Mouse (Mus musculus) liver, embryonic 14.5 days (tissue): ENCODE data around the gene Iqsec1. TPM values are rescaled to one million over a fixed set of nuclear protein-coding genes. Genes with fewer than 3 reads are reported as not detected.

ENCODE experiments used
- ATAC-seq: fragments of 200-750 bp; cut with Nextera tagmentation; 2 replicates; pipeline ENCODE4 v1.8.0; 2017; ENCODE audit warnings: moderate number of reproducible peaks, mild to moderate bottlenecking, moderate library complexity; ENCODE audit not compliant: insufficient read depth
- DNase-seq, 3 experiments: peaks; one replicate each; pipeline ENCODE4 v3.0.0-alpha.2; 2012 to 2013; ENCODE audit warnings: low read depth in 3 of 3, low spot score in 3 of 3
- H3K27ac ChIP-seq: fragments of 300-500 bp; sonication (generic); 2 replicates; pipeline ENCODE4 v1.5.1; 2014; ENCODE audit warnings: moderate library complexity, mild to moderate bottlenecking, control low read depth, inconsistent platforms
- H3K27me3 ChIP-seq: fragments of 300-500 bp; sonication (generic); 2 replicates; pipeline ENCODE4 v1.6.1; 2014; ENCODE audit warnings: mild to moderate bottlenecking, low read length, moderate library complexity; ENCODE audit not compliant: control insufficient read depth, insufficient read depth
- H3K36me3 ChIP-seq: fragments of 300-500 bp; sonication (generic); replicated peaks from 2 replicates; pipeline ENCODE4 v1.6.1; 2014; ENCODE audit warnings: low read depth; ENCODE audit not compliant: control insufficient read depth, insufficient read depth
- H3K4me1 ChIP-seq, 2 experiments: fragments of 200-500 bp in 1 of 2; fragments of 300-500 bp in 1 of 2; sonication (generic) in 1 of 2; replicated peaks; 2 replicates each; pipeline ENCODE4 v1.6.1; 2012 to 2014; ENCODE audit warnings: antibody characterized with exemption in 1 of 2, inconsistent platforms in 1 of 2, low read length in 1 of 2; ENCODE audit not compliant: control insufficient read depth in 2 of 2, insufficient read depth in 2 of 2
- H3K4me2 ChIP-seq: fragments of 300-500 bp; sonication (generic); 2 replicates; pipeline ENCODE4 v1.6.1; 2014; ENCODE audit warnings: low read depth, mild to moderate bottlenecking, control low read depth, moderate library complexity
- H3K4me3 ChIP-seq, 2 experiments: fragments of 200-500 bp in 1 of 2; fragments of 300-500 bp in 1 of 2; sonication (generic) in 1 of 2; 2 replicates each; pipeline ENCODE4 v1.5.1; 2012 to 2014; ENCODE audit warnings: low read depth in 2 of 2, low read length in 2 of 2, mild to moderate bottlenecking in 2 of 2, control low read depth in 1 of 2, inconsistent platforms in 1 of 2, moderate library complexity in 1 of 2; ENCODE audit not compliant: insufficient read depth in 1 of 2
- H3K9ac ChIP-seq: fragments of 300-500 bp; sonication (generic); replicated peaks from 2 replicates; pipeline ENCODE4 v1.6.1; 2014; ENCODE audit warnings: mild to moderate bottlenecking, control low read depth, moderate library complexity
- H3K9me3 ChIP-seq: fragments of 300-500 bp; sonication (generic); 2 replicates; pipeline ENCODE4 v1.6.1; 2016; ENCODE audit warnings: low read length, mixed read lengths; ENCODE audit not compliant: control insufficient read depth
- CTCF ChIP-seq: IDR thresholded peaks from 2 replicates; pipeline ENCODE4 v1.5.1; 2016; ENCODE audit warnings: antibody characterized with exemption, low read depth, control low read depth
- EP300 ChIP-seq: IDR thresholded peaks from 2 replicates; pipeline ENCODE4 v1.6.1; 2016; ENCODE audit warnings: antibody characterized with exemption, low read depth
- WGBS: fragments of 180-500 bp; shearing (Covaris S2); extraction: QIAGEN DNeasy Blood & Tissue Kit; methylation state at CpG from one replicate; pipeline ENCODE4 v1.1.7; 2014; ENCODE audit not compliant: insufficient replicate concordance; 5-methylcytosine and 5-hydroxymethylcytosine counted together
- polyA plus RNA-seq, 2 experiments: library from polyadenylated mRNA; depleted of rRNA in 1 of 2; stranded (reverse) in 1 of 2; unstranded in 1 of 2; fragments of >200 nt; fragmentation: Nextera tagmentation in 1 of 2; extraction: Ambion mirVana in 1 of 2; gene quantifications; 2 replicates each; pipeline versions ENCODE4 v1.2.1 to v1.2.3; 2012 to 2014

Iqsec1 gene
- polyA plus RNA-seq, 2 experiments, result 4.0 to 9.0 TPM

DNA sequence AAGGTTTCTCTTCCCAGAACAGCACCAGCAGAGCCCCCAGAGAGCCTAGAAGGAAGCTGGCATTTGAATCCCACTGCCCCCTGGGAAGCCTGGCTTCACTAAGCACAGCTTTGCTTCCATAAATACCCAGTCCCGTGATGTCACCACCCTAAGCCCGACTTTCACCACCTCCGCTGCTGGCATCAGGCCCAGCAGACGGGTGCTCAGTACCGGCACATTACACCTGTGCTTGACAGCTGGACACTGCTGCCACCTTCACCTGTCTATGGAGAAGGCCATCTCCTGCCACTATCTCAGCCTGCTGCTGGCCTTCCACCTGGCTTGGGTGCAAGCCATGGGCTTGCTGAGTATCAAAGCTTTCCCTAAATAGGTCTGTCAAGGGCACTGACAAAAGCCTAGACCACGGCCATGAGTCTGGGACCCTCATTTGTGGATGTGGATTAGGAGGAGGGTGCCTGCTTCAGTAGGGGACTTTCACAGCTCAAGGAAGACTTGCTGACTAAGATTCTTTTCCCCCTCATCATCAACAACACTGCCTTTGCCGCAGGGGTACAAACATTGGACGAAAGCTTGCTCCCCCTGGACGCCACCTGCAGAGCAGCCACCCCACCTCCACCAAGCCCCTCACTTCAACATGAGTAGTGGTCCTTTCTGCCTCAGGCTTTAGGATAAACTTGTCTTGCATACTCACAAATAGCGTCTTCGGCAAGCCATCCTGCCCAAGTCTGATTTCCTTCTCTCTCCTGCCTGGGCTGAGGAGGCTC lies 179.2 kb downstream of the Iqsec1 start:
- ATAC-seq, result no peak
- H3K27me3 ChIP-seq, result no peaks in the 10 kb centered on the region
- WGBS, result 60% methylated on average over 11 of the region's 11 CpGs

GRCm38 (mm10) chr6:90808544-90808943 lies 179.9 kb downstream of the Iqsec1 start:
- Histone ChIP-seq H3K4me3 (no peak overlapping the region), H3K4me2 (no peak overlapping the region), H3K27ac (no peak overlapping the region), H3K9me3 (no peaks in the 10 kb centered on the region), H3K4me1 (no peaks in the 10 kb centered on the region), H3K36me3 (no peaks in the 10 kb centered on the region), H3K27me3 (no peaks in the 10 kb centered on the region), H3K9ac (no peak overlapping the region)
- no peak for DNase-seq
- TF ChIP-seq CTCF, result no peak
- TF ChIP-seq EP300, result no peak
- 22% methylated on average over 5 of the region's 5 CpGs for WGBS
- no peak for ATAC-seq

More for the DNA sequence above, 179.2 kb downstream of the Iqsec1 start:
- Histone ChIP-seq H3K4me1 (no peaks in the 10 kb centered on the region), H3K4me2 (no peak overlapping the region), H3K36me3 (no peaks in the 10 kb centered on the region), H3K9ac (no peak overlapping the region), H3K27ac (no peak overlapping the region), H3K9me3 (no peaks in the 10 kb centered on the region), H3K4me3 (no peak overlapping the region)
- no peak for DNase-seq
- TF ChIP-seq CTCF, result no peak
- no peak for TF ChIP-seq EP300

DNA sequence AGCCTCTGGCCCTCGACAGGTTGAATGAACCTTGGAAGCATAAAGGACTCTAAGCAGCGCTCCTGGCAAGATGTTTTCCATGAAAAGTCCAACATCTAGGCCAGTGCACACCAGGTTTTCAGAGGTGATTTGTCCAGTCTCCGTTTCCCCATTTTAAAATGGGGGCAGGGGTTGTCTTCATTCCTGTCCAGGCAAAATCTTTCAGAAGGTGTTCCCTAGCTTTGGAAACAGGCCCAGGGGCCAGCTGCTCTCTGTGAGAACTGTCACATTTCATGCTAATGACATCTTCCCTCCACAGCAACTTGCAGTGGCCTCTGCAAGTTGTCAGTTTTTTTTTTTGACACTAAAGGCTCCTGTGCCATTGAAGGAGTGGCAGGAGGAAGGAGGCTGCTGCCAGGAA lies 180.4 kb downstream of the Iqsec1 start:
- Histone ChIP-seq H3K9me3 (no peaks in the 10 kb centered on the region), H3K27me3 (no peaks in the 10 kb centered on the region), H3K27ac (no peak overlapping the region), H3K4me3 (no peak overlapping the region), H3K4me1 (no peaks in the 10 kb centered on the region), H3K36me3 (no peaks in the 10 kb centered on the region), H3K9ac (no peak overlapping the region), H3K4me2 (no peak overlapping the region)
- TF ChIP-seq EP300 (no peak), CTCF (no peak)
- no peak for DNase-seq
- 47% methylated on average over 3 of the region's 3 CpGs for WGBS
- ATAC-seq, result no peak

GRCm38 (mm10) chr6:90807581-90807980 lies 180.9 kb downstream of the Iqsec1 start:
- no peak for DNase-seq
- Histone ChIP-seq H3K27me3 (no peaks in the 10 kb centered on the region), H3K4me2 (no peak overlapping the region), H3K27ac (no peak overlapping the region), H3K4me3 (no peak overlapping the region), H3K9me3 (no peaks in the 10 kb centered on the region), H3K36me3 (no peaks in the 10 kb centered on the region), H3K4me1 (no peaks in the 10 kb centered on the region), H3K9ac (no peak overlapping the region)
- no peak for TF ChIP-seq EP300
- TF ChIP-seq CTCF, result no peak
- ATAC-seq, result no peak
- 19% methylated on average over 2 of the region's 2 CpGs for WGBS

GRCm38 (mm10) chr6:90806743-90807142 lies 181.7 kb downstream of the Iqsec1 start:
- 68% methylated on average over 1 of the region's 1 CpGs for WGBS
- Histone ChIP-seq H3K9me3 (no peaks in the 10 kb centered on the region), H3K4me3 (no peak overlapping the region), H3K9ac (no peak overlapping the region), H3K27ac (no peak overlapping the region), H3K4me2 (no peak overlapping the region), H3K27me3 (no peaks in the 10 kb centered on the region), H3K36me3 (no peaks in the 10 kb centered on the region), H3K4me1 (no peaks in the 10 kb centered on the region)
- ATAC-seq (no peak), DNase-seq (no peak)
- no peak for TF ChIP-seq CTCF
- TF ChIP-seq EP300, result no peak
